Mouse (Mus musculus): ENCODE results near the gene Rab3c.

GRCm38 (mm10) chr13:110075587-110075986, 205.2 kb downstream of the Rab3c start:
- TF ChIP-seq CTCF (conservative IDR thresholded peaks at IDR 0.05 in 1 of 2, IDR thresholded peaks at IDR 0.05 in 1 of 2; ENCODE audit: low read depth in 2 of 2, low read length in 2 of 2) (no peak), POLR2AphosphoS2 (IDR thresholded peaks at IDR 0.05; ENCODE audit: low read depth, low read length) (no peak), SMC3 (IDR thresholded peaks at IDR 0.05; ENCODE audit: low read depth, low read length) (no peak)
